22 mouse cellular contexts compared by ENCODE assay signal in genomic region chr1:99069509-99069908, GRCm38 (mm10).
DNase-seq lines count a peak whose midpoint lies in the region; ATAC-seq and TF ChIP-seq lines count a peak whose summit lies in the region.
"Had no signal": no experiment of that assay in that cellular context is flagged by ENCODE, and none has a peak within 500 bp of the region (broad histone marks: within the 10 kb centered on the region; RNA-seq: fewer than 3 reads in every experiment).

No protein-coding gene starts in this region.

- peak; percentile 84 for ATAC-seq in forebrain, postnatal 0 days
- ATAC-seq in forebrain, embryonic 15.5 days (replicated peaks): no peak
- ATAC-seq: activated CD4-positive, CD25-positive, alpha-beta regulatory T cell, adult 4 months; CD4-positive, CD25-positive, alpha-beta regulatory T cell, adult 4 months; forebrain, embryonic 13.5 days; Patski had no signal

- H3K4me2 ChIP-seq in forebrain, postnatal 0 days (ENCODE audit: low read depth): no peak overlapping the region
- H3K4me2 ChIP-seq in forebrain, embryonic 15.5 days (replicated peaks): no peak overlapping the region
- H3K4me2 ChIP-seq: embryonic facial prominence, embryonic 12.5 days; forebrain, embryonic 13.5 days had no signal

- H3K9ac ChIP-seq in forebrain, postnatal 0 days: no peak overlapping the region
- no peak overlapping the region for H3K9ac ChIP-seq in forebrain, embryonic 15.5 days (replicated peaks)
- H3K9ac ChIP-seq: embryonic facial prominence, embryonic 12.5 days; forebrain, embryonic 13.5 days had no signal

- no peaks in the 10 kb centered on the region for H3K36me3 ChIP-seq in forebrain, postnatal 0 days (ENCODE audit: insufficient read depth)
- no peaks in the 10 kb centered on the region for H3K36me3 ChIP-seq in forebrain, embryonic 15.5 days
- H3K36me3 ChIP-seq: embryonic facial prominence, embryonic 10.5 days; embryonic facial prominence, embryonic 12.5 days; G1E had no signal

- H3K4me1 ChIP-seq in forebrain, postnatal 0 days (ENCODE audit: insufficient read depth): no peaks in the 10 kb centered on the region
- no peaks in the 10 kb centered on the region for H3K4me1 ChIP-seq in forebrain, embryonic 15.5 days
- H3K4me1 ChIP-seq: embryonic facial prominence, embryonic 10.5 days; embryonic facial prominence, embryonic 12.5 days; forebrain, embryonic 13.5 days had no signal

- H3K4me3 ChIP-seq in forebrain, postnatal 0 days (ENCODE audit: low read depth, low read length): no peak overlapping the region
- H3K4me3 ChIP-seq in forebrain, embryonic 15.5 days: no peak overlapping the region
- H3K4me3 ChIP-seq: embryonic facial prominence, embryonic 10.5 days; embryonic facial prominence, embryonic 12.5 days; forebrain, embryonic 13.5 days had no signal

- H3K27ac ChIP-seq in forebrain, postnatal 0 days (ENCODE audit: low read depth, low read length): no peak overlapping the region
- no peak overlapping the region for H3K27ac ChIP-seq in forebrain, embryonic 15.5 days (replicated peaks)
- H3K27ac ChIP-seq: embryonic facial prominence, embryonic 10.5 days; embryonic facial prominence, embryonic 12.5 days; forebrain, embryonic 13.5 days had no signal

- no peak for TF ChIP-seq CTCF in forebrain, postnatal 0 days (IDR thresholded peaks at IDR 0.05; ENCODE audit: low read depth)
- TF ChIP-seq CTCF in brain, embryonic 14.5 days (IDR thresholded peaks at IDR 0.05; ENCODE audit: borderline replicate concordance, extremely low read depth, insufficient read depth, insufficient read length): no peak

- no peaks in the 10 kb centered on the region for H3K27me3 ChIP-seq in forebrain, postnatal 0 days (ENCODE audit: insufficient read depth, low read length)
- no peaks in the 10 kb centered on the region for H3K27me3 ChIP-seq in forebrain, embryonic 15.5 days
- H3K27me3 ChIP-seq: CH12.LX; embryonic facial prominence, embryonic 12.5 days; forebrain, embryonic 13.5 days; Patski had no signal

- TF ChIP-seq POLR2A in brain, embryonic 14.5 days (IDR thresholded peaks at IDR 0.05; ENCODE audit: borderline replicate concordance, extremely low read depth, insufficient read depth, insufficient read length, poor library complexity, severe bottlenecking): no peak

- 61% methylated on average over 2 of the region's 2 CpGs for WGBS in forebrain, postnatal 0 days
- 80% methylated on average over 2 of the region's 2 CpGs for WGBS in forebrain, embryonic 15.5 days

- H3K9me3 ChIP-seq in forebrain, postnatal 0 days (ENCODE audit: low read length): no peaks in the 10 kb centered on the region
- no peaks in the 10 kb centered on the region for H3K9me3 ChIP-seq in forebrain, embryonic 15.5 days
- H3K9me3 ChIP-seq: embryonic facial prominence, embryonic 10.5 days; embryonic facial prominence, embryonic 12.5 days; forebrain, embryonic 13.5 days had no signal

- peak; percentile 67 for DNase-seq in forebrain, postnatal 0 days
- DNase-seq in brain, embryonic 14.5 days (ENCODE audit: low read depth): peak; percentile 2
- no peak for DNase-seq in gastrocnemius, postnatal 4 days (ENCODE audit: low spot score in 2 of 2)
- DNase-seq in layer of hippocampus, adult 8-10 months (ENCODE audit: low spot score in 2 of 2): no peak
- DNase-seq: adrenal gland, adult 2 months; adrenal gland, postnatal 10 days; adrenal gland, postnatal 25 days; B cell, adult 2 months; cerebellum, adult 11-12 months; cerebellum, adult 2 months; cerebellum, adult 9-10 months; cerebellum, postnatal 10 days; cerebellum, postnatal 25 days had no signal

Comparison
In these comparisons a context has a peak if more than half of its experiments do, and no peak if none do; other contexts are left out.
1. DNase-seq: peak in forebrain, postnatal 0 days (single experiment) and brain, embryonic 14.5 days (single experiment); none in gastrocnemius, postnatal 4 days (0 of 2) and layer of hippocampus, adult 8-10 months (0 of 2).